Mouse (Mus musculus) myocyte (in vitro differentiated cells): ENCODE results near the gene P4ha1. TPM values are rescaled to one million over a fixed set of nuclear protein-coding genes. Genes with fewer than 3 reads are reported as not detected.
"Not testable (repeated sequence)": the region's sequence is repeated elsewhere in the genome, so short reads cannot be mapped to it uniquely, and the experiment has no call there.

Source experiments
- H3K27me3 ChIP-seq: one replicate; pipeline ENCODE4 v1.6.1; 2011; ENCODE audit not compliant: control insufficient read depth, insufficient read depth, insufficient read length
- H3K36me3 ChIP-seq: one replicate; pipeline ENCODE4 v1.6.1; 2011; ENCODE audit not compliant: control insufficient read depth, insufficient read depth
- H3K4me2 ChIP-seq: one replicate; pipeline ENCODE4 v1.6.1; 2011; ENCODE audit warnings: low read depth, control low read depth
- H3K4me3 ChIP-seq: one replicate; pipeline ENCODE4 v1.5.1; 2011; ENCODE audit warnings: mild to moderate bottlenecking, control low read depth, moderate library complexity
- H3K79me2 ChIP-seq: one replicate; pipeline ENCODE4 v1.6.1; 2011; ENCODE audit not compliant: control insufficient read depth, insufficient read depth
- H3ac ChIP-seq: one replicate; pipeline ENCODE4 v1.6.1; 2011; ENCODE audit not compliant: control insufficient read depth, insufficient read length
- CEBPB ChIP-seq: IDR thresholded peaks from 2 replicates; pipeline ENCODE4 v1.6.1; 2011; ENCODE audit warnings: mild to moderate bottlenecking, moderate library complexity; ENCODE audit not compliant: poor library complexity, insufficient read depth, severe bottlenecking
- E2F4 ChIP-seq: IDR thresholded peaks from one replicate; pipeline ENCODE4 v1.6.1; 2011; ENCODE audit warnings: mild to moderate bottlenecking, control low read depth, moderate library complexity; ENCODE audit not compliant: insufficient read depth
- MAX ChIP-seq: IDR thresholded peaks from one replicate; pipeline ENCODE4 v1.6.1; 2011; ENCODE audit warnings: low read depth, mild to moderate bottlenecking, control low read depth
- MYOD1 ChIP-seq, 3 experiments: IDR thresholded peaks; one replicate each; pipeline ENCODE4 v1.6.1; 2011; ENCODE audit warnings: control low read depth in 2 of 3, low read depth in 2 of 3, mild to moderate bottlenecking in 2 of 3, moderate library complexity in 1 of 3; ENCODE audit not compliant: insufficient read length in 2 of 3, control insufficient read depth in 1 of 3
- MYOG ChIP-seq, 3 experiments: IDR thresholded peaks; one replicate each; pipeline ENCODE4 v1.6.1; 2011; ENCODE audit warnings: control low read depth in 2 of 3, low read depth in 2 of 3, mild to moderate bottlenecking in 2 of 3; ENCODE audit not compliant: insufficient read length in 2 of 3, control insufficient read depth in 1 of 3, insufficient read depth in 1 of 3
- POLR2A ChIP-seq: IDR thresholded peaks from one replicate; pipeline ENCODE4 v1.6.1; 2011; ENCODE audit warnings: low read depth, mild to moderate bottlenecking, control low read depth, moderate library complexity; ENCODE audit not compliant: insufficient read length
- POLR2AphosphoS2 ChIP-seq: IDR thresholded peaks from one replicate; pipeline ENCODE4 v1.6.1; 2011; ENCODE audit warnings: low read depth, control low read depth; ENCODE audit not compliant: insufficient read length
- REST ChIP-seq: IDR thresholded peaks from one replicate; pipeline ENCODE4 v1.6.1; 2011; ENCODE audit warnings: mild to moderate bottlenecking, control low read depth, moderate library complexity; ENCODE audit not compliant: insufficient read depth, insufficient read length
- SRF ChIP-seq: IDR thresholded peaks from one replicate; pipeline ENCODE4 v1.6.1; 2011; ENCODE audit warnings: low read depth; ENCODE audit not compliant: control insufficient read depth, insufficient read length
- TCF12 ChIP-seq: IDR thresholded peaks from one replicate; pipeline ENCODE4 v1.6.1; 2011; ENCODE audit warnings: mild to moderate bottlenecking, control low read depth; ENCODE audit not compliant: poor library complexity, insufficient read depth, severe bottlenecking
- TCF3 ChIP-seq: IDR thresholded peaks from one replicate; pipeline ENCODE4 v1.6.1; 2011; ENCODE audit warnings: low read depth, control low read depth; ENCODE audit not compliant: insufficient read length
- USF1 ChIP-seq: IDR thresholded peaks from one replicate; pipeline ENCODE4 v1.6.1; 2011; ENCODE audit warnings: low read depth, mild to moderate bottlenecking, control low read depth, moderate library complexity
- polyA plus RNA-seq: library from polyadenylated mRNA; unstranded; fragments of >200 nt; fragmentation: generic; extraction: Trizol; gene quantifications from one replicate; pipeline ENCODE4 v1.2.1, GENCODE M21; 2012; ENCODE audit warnings: missing spikeins

The P4ha1 gene
- polyA plus RNA-seq, 1 experiment, result 107 TPM

DNA sequence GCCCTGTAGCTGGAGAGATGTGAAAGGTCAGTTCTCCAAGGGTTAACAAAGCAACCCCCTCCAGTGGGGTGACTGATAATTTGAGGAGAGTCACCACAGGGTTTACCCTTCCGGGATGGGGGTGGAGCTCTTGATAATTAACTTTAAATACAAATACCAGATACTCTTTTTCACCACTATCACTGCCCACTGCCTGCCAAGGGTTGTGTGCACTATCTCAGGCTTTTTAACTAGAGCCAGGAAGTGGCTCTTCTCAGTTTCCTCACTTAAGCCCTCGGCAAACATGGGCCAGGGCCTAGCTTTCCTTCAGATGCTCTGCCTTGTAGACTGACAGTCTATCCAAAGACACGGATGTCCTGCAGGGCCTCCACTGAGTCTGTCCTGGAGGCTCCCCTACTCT lies 56.8 kb downstream of the P4ha1 start:
- Histone ChIP-seq H3ac (no peak overlapping the region), H3K4me2 (no peak overlapping the region), H3K36me3 (peaks cover 15% of the 10 kb centered on the region), H3K4me3 (no peak overlapping the region), H3K79me2 (no peaks in the 10 kb centered on the region), H3K27me3 (no peaks in the 10 kb centered on the region)
- no peak for TF ChIP-seq POLR2AphosphoS2
- no peak for TF ChIP-seq MYOD1 (IDR thresholded peaks at IDR 0.05; ENCODE audit: control insufficient read depth in 1 of 3, insufficient read length in 2 of 3, low read depth in 2 of 3)
- TF ChIP-seq MYOG (IDR thresholded peaks at IDR 0.05; ENCODE audit: control insufficient read depth in 1 of 3, insufficient read depth in 1 of 3, insufficient read length in 2 of 3, low read depth in 2 of 3), result no peak
- TF ChIP-seq MAX, result no peak
- TF ChIP-seq POLR2A, result no peak
- no peak for TF ChIP-seq CEBPB
- no peak for TF ChIP-seq E2F4
- no peak for TF ChIP-seq SRF
- no peak for TF ChIP-seq TCF3
- no peak for TF ChIP-seq USF1
- TF ChIP-seq REST, result no peak
- no peak for TF ChIP-seq TCF12

DNA sequence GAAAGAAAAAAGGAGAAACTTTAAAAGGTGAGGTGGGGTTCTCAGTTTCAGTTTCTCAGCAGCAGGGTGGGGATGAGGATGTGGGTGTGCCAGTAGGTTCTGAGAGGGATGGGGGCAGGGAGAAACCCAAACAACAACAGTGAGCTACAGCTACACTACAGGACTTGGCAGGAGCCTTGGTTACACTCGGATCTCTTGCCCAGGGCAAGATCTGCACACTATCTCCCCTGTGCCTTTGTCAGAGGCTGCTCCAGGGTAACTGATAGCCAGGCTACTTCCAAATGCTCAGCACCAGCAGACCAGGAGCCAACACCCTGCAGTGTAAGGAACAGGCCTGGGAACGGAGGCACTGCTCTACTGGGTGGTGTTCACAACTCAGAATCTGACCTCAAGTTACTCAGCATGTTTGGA lies 57.3 kb downstream of the P4ha1 start:
- Histone ChIP-seq H3K4me2 (no peak overlapping the region), H3K79me2 (no peaks in the 10 kb centered on the region), H3ac (no peak overlapping the region), H3K36me3 (peaks cover 10% of the 10 kb centered on the region), H3K27me3 (no peaks in the 10 kb centered on the region), H3K4me3 (no peak overlapping the region)
- TF ChIP-seq SRF (no peak), TCF12 (no peak), E2F4 (no peak), TCF3 (no peak), POLR2AphosphoS2 (no peak), MYOG (IDR thresholded peaks at IDR 0.05; ENCODE audit: control insufficient read depth in 1 of 3, insufficient read depth in 1 of 3, insufficient read length in 2 of 3, low read depth in 2 of 3) (no peak), CEBPB (no peak), MYOD1 (IDR thresholded peaks at IDR 0.05; ENCODE audit: control insufficient read depth in 1 of 3, insufficient read length in 2 of 3, low read depth in 2 of 3) (no peak), USF1 (no peak), REST (no peak), MAX (no peak)

DNA sequence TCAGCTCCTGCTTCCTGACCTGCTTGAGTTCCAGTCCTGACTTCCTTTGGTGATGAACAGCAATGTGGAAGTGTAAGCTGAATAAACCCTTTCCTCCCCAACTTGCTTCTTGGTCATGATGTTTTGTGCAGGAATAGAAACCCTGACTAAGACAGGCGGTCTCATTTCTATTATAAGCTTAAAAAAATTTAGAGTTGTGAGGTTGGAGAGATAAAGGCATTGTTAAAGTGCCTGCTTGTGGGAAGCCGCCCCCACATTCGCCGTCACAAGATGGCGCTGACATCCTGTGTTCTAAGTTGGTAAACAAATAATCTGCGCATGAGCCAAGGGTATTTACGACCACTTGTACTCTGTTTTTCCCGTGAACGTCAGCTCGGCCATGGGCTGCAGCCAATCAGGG lies 58.5 kb downstream of the P4ha1 start:
- H3K4me2 ChIP-seq, H3ac ChIP-seq, H3K36me3 ChIP-seq, H3K4me3 ChIP-seq, H3K79me2 ChIP-seq, H3K27me3 ChIP-seq: not testable (repeated sequence)

DNA sequence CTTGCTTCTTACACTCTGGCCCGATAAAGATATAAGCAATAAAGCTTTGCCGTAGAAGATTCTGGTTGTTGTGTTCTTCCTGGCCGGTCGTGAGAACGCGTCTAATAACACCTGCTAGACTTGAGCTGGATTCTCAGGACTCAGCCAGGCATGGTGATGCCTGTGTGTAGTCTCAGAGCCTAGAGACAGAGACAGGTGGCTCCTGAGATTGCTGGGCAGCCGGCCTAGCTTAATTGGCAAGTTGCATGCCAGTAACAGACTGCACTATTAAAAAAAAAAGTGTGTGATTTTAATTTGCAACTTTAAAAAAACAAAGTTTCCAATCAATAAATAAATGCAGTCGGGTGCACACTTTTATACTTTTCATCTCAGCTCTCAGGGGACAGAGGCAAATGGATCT lies 63.9 kb downstream of the P4ha1 start:
- no peak overlapping the region for H3ac ChIP-seq
- TF ChIP-seq SRF, result no peak
- no peak for TF ChIP-seq MYOG (IDR thresholded peaks at IDR 0.05; ENCODE audit: control insufficient read depth in 1 of 3, insufficient read depth in 1 of 3, insufficient read length in 2 of 3, low read depth in 2 of 3)
- TF ChIP-seq REST, result no peak
- no peak for TF ChIP-seq E2F4
- no peak for TF ChIP-seq TCF3
- no peak for TF ChIP-seq USF1
- no peak for TF ChIP-seq POLR2A
- no peak for TF ChIP-seq MAX
- TF ChIP-seq MYOD1 (IDR thresholded peaks at IDR 0.05; ENCODE audit: control insufficient read depth in 1 of 3, insufficient read length in 2 of 3, low read depth in 2 of 3), result no peak
- no peak for TF ChIP-seq POLR2AphosphoS2
- TF ChIP-seq TCF12, result no peak
- TF ChIP-seq CEBPB, result no peak
- H3K27me3 ChIP-seq, result no peaks in the 10 kb centered on the region
- no peak overlapping the region for H3K4me2 ChIP-seq
- H3K79me2 ChIP-seq, result no peaks in the 10 kb centered on the region
- no peaks in the 10 kb centered on the region for H3K36me3 ChIP-seq
- H3K4me3 ChIP-seq, result no peak overlapping the region

DNA sequence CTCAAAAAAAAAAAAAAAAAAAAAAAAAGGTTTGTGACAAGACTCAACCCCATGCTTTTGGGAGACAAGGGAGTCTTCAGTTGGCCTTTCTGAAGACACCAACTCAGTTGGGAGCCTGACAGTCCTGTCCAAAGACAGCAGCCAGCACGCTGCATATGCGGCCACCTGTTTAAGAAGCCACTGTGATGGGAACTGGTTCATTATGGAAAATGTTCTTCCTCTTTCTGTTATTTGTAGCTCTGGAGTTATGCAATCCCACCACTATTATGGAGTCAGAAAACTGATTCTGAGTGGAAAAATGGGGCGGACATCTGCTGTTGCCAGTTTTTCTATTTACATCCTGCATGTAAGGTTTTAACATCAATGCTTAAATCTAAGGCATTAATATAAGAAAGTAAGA lies 66.6 kb downstream of the P4ha1 start:
- H3K36me3 ChIP-seq, result no peaks in the 10 kb centered on the region
- H3K4me2 ChIP-seq, result no peak overlapping the region
- no peaks in the 10 kb centered on the region for H3K27me3 ChIP-seq
- H3ac ChIP-seq, result no peak overlapping the region
- H3K79me2 ChIP-seq, result no peaks in the 10 kb centered on the region
- no peak overlapping the region for H3K4me3 ChIP-seq
- TF ChIP-seq MYOD1 (IDR thresholded peaks at IDR 0.05; ENCODE audit: control insufficient read depth in 1 of 3, insufficient read length in 2 of 3, low read depth in 2 of 3) (no peak), TCF12 (no peak), MYOG (IDR thresholded peaks at IDR 0.05; ENCODE audit: control insufficient read depth in 1 of 3, insufficient read depth in 1 of 3, insufficient read length in 2 of 3, low read depth in 2 of 3) (no peak), CEBPB (no peak), REST (no peak), POLR2A (no peak), MAX (no peak), SRF (no peak), TCF3 (no peak)
